Mouse (Mus musculus) testis, postnatal 10 days (tissue): ENCODE results near the gene Gfer.
A peak's percentile ranks its signal among the peaks of the same experiment; 100 is the strongest.

Experiments
- DNase-seq: peaks from one replicate; pipeline ENCODE4 v3.0.0; 2021; ENCODE audit warnings: low spot score

The Gfer gene

GRCm38 (mm10) chr17:24696011-24696697, at the start of gene Gfer, which contains the start of gene Noxo1:
Gfer (minus strand) TSS chr17:24696156.
Noxo1 (plus strand) TSS chr17:24696234.
- DNase-seq, result peak; percentile 95

- DNase-seq, result no peak
Measured at GRCm38 (mm10) chr17:24744381-24744780, 48.4 kb upstream of the Gfer start.

GRCm38 (mm10) chr17:24743896-24744295, 47.9 kb upstream of the Gfer start:
- no peak for DNase-seq

GRCm38 (mm10) chr17:24742307-24742706, 46.4 kb upstream of the Gfer start:
- no peak for DNase-seq

- peak; percentile 38 for DNase-seq
Measured at GRCm38 (mm10) chr17:24739926-24740325, 44.0 kb upstream of the Gfer start.

- peak; percentile 36 for DNase-seq
Measured at GRCm38 (mm10) chr17:24738238-24738637, 42.3 kb upstream of the Gfer start.

GRCm38 (mm10) chr17:24737135-24737810, 41.3 kb upstream of the Gfer start:
- peak; percentile 39 for DNase-seq

GRCm38 (mm10) chr17:24736330-24737051, 40.5 kb upstream of the Gfer start, which contains the start of gene Msrb1:
Msrb1 (plus strand) TSS chr17:24736642.
- DNase-seq, result peak; percentile 96

- DNase-seq, result peak; percentile 41
Measured at GRCm38 (mm10) chr17:24735446-24735845, 39.5 kb upstream of the Gfer start.

GRCm38 (mm10) chr17:24734513-24734912, 38.6 kb upstream of the Gfer start:
- DNase-seq, result no peak

- peak; percentile 60 for DNase-seq
Measured at GRCm38 (mm10) chr17:24733434-24734050, 37.6 kb upstream of the Gfer start.

- no peak for DNase-seq
Measured at GRCm38 (mm10) chr17:24732233-24732935, 36.4 kb upstream of the Gfer start.

- DNase-seq, result no peak
Measured at GRCm38 (mm10) chr17:24730787-24731186, 34.8 kb upstream of the Gfer start.

GRCm38 (mm10) chr17:24729067-24729466, 33.1 kb upstream of the Gfer start:
- no peak for DNase-seq

- DNase-seq, result no peak
Measured at GRCm38 (mm10) chr17:24728184-24728583, 32.2 kb upstream of the Gfer start.

- DNase-seq, result no peak
Measured at GRCm38 (mm10) chr17:24727618-24728017, 31.7 kb upstream of the Gfer start, which contains the start of gene Rpl3l. Rpl3l (plus strand) TSS chr17:24727820.

- no peak for DNase-seq
Measured at GRCm38 (mm10) chr17:24725637-24726390, 29.9 kb upstream of the Gfer start.

GRCm38 (mm10) chr17:24724184-24724583, 28.2 kb upstream of the Gfer start, which contains the start of gene Ndufb10:
Ndufb10 (minus strand) TSS chr17:24724478.
- peak; percentile 98 for DNase-seq

GRCm38 (mm10) chr17:24723881-24724180, 27.9 kb upstream of the Gfer start:
- no peak for DNase-seq

- DNase-seq, result no peak
Measured at GRCm38 (mm10) chr17:24723122-24723880, 27.3 kb upstream of the Gfer start.
